Mouse (Mus musculus) embryonic fibroblast, embryonic 13.5 days (primary cell): ENCODE measurements around the gene Nav2.

Experiments
- CTCF ChIP-seq: IDR thresholded peaks from 2 replicates; pipeline ENCODE4 v1.5.1; 2011; ENCODE audit warnings: mild to moderate bottlenecking, control low read depth, low read length, moderate library complexity, borderline replicate concordance; ENCODE audit not compliant: insufficient read depth
- POLR2A ChIP-seq: IDR thresholded peaks from 2 replicates; pipeline ENCODE4 v1.6.1; 2011; ENCODE audit warnings: low read depth, mild to moderate bottlenecking, control low read depth, low read length, moderate library complexity

GRCm38 (mm10) chr7:49313945-49314344 is 405.4 kb downstream of the Nav2 start:
- TF ChIP-seq POLR2A (no peak), CTCF (no peak)
